Mouse (Mus musculus) CH12F3 (cell line): ENCODE results near the gene Vasp.

Experiments
- in situ Hi-C: fragments of 300-500 bp; cut with MboI; formaldehyde crosslinking; loops from 2 replicates; pipeline ENCODE4 v1.14.3; 2020; ENCODE audit warnings: low sequenced_read_pairs

The Vasp gene

DNA sequence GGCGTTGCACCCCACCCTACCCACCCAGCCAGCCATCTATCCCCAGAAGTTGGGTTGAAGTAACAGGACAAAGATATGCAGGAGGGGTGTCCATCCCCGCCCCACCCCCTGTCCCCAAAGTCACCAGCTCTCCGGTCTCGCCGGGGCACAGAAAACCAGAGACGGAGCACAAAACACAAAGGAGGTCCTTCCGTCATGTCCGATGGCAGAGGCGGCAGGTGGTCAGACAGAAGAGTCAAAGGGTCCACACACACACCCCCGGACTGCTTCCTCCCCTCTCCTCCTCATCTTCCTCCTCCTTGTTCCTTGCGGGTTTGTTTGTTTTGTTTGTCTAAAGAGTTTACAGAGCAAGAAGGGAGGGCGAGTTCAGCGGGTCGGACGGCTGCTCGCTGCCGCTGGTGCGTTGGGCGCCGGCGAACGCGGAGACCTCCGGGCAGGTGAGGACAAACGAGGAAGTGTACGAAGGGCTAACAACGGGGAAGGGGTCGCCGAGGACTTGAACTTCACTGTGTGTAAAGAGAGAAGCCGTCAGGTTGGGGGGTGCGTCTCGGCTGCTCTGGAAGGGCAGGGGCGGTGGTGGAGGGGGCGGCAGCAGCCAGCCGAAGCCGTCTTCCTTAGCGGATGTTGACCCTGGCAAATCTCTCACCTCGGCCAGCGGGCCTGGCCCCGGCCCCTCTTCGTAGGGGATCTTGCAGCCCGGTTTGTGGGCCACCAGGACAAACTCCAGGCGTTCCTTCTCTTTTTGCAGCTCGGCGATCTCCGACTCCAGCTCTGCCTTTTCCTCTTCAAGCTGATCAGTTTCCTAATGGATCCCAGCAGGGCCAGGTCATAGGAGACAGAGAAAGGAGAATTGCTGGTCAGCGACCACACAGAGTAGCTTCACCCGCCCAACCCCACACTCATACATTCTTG lies 33.1 kb upstream of the Vasp start:
- in situ Hi-C loops, result loop anchor here (5.0 kb wide), 1 partner anchor 38 kb away; the partner anchor contains the start of gene Ercc1

GRCm38 (mm10) chr7:19303770-19304169 lies 32.2 kb upstream of the Vasp start:
- in situ Hi-C loops, result no loop called here

DNA sequence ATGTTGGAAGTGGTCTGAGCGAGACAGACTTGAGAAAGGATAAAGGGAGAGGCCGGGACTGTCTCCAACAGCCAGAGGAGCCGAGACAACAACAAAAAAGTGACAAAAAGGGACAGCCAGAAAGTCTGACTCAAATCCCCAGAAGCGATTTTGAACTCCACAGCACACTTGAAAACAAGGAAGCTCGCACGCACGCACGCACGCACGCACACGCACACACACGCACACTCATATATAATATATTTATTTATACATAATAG lies 31.4 kb upstream of the Vasp start:
- in situ Hi-C loops, result no loop called here

- in situ Hi-C loops, result no loop called here
Measured at GRCm38 (mm10) chr7:19302264-19303045, 30.8 kb upstream of the Vasp start.

- in situ Hi-C loops, result no loop called here
Measured at GRCm38 (mm10) chr7:19301461-19302263, 30.0 kb upstream of the Vasp start.

DNA sequence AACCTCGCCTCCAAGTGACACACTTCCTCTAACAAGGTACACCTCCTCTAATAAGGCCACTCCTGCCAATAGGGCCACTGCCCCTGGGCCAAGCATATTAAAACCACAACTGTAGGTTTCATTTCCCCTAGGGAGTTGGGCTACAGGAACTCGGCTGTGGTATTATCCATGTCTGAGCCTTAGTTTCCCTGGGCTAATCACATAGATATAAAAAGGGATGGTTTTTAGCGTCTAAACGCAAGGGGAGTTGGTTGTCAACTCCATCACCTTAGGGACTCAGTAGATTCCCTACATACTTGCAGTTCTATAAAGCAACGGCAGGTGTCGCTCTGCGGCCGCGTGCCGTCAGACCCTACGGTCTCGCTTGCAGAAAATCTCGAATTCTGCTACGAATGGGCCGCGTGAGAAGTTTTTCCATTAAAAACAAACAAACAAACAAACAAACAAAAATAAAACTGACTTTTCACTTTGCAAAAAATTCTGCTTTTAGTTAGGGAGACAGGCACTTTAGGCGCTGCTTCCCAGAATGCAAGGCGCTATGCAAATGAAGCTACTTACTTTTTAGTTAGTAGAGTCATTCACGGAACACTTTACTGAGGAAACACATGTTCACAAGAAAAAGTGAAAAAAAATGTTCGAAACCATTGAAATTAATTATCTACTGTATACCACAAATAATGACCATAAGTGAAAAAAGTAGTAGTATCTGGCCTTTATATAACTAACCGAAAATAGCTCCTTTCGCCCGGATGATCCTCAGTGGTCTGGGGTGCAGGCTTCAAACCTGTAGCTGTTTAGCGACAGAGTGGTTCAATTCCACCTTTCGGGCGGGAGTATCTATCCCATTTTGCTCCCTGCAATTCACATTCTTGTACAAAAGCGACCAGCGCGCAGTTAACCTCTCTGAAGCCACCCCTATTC lies 29.1 kb upstream of the Vasp start:
- in situ Hi-C loops, result no loop called here

DNA sequence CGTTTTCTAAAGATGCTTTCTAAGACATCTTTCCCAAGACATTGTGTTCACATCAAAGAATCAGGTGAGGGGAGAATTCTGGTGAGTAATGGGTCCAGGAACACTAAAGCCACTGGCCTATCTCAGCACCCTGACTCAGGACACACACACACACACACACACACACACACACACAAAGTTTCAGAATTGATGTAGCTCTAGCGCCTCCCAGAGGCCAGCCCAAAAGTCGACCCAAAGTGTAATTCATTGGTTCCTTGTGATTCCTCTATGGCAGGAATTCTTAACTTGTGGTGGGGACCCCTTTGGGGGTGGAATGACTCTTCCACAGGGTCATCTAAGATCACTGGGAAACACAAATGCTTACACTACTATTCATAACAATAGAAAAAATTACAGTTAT lies 27.6 kb upstream of the Vasp start:
- in situ Hi-C loops, result no loop called here

DNA sequence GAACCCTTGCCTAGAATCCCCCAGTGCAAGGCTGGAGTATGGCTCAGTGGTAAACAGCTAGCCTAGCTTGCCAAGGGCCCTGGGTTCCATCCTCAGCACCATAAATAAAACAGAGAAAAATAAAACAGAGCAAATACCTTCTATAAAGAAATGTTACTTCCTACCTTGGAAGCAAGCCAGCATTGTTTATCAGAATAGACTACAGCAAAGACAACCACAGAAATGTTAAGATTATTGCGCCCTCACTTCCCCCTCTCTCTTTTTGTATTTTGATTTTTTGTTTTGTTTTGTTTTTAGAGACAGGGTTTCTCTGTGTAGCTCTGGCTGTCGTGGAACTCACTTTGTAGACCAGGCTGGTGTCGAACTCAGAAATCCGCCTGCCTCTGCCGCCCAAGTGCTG lies 26.2 kb upstream of the Vasp start:
- in situ Hi-C loops, result no loop called here

DNA sequence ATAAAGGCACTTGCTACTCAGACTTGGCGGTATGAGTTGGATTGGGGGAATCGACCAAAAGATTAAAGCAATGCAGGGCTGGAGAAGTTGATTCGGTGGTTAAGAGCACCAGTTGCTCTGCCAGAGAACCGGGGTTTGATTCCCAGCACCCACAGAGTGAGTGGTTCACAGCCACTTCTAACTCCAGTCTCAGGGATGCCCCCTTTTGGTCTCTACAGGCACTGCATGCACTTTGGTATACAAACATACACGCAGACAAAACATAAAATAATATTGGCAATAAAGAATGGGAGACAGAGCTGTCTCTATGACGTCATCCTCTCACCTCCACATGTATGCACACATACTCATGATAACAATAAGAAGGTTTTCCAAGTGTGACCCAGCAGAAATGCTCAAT lies 25.4 kb upstream of the Vasp start:
- in situ Hi-C loops, result no loop called here

- in situ Hi-C loops, result no loop called here
Measured at GRCm38 (mm10) chr7:19295503-19296185, 24.0 kb upstream of the Vasp start.

- in situ Hi-C loops, result no loop called here
Measured at GRCm38 (mm10) chr7:19290969-19291596, 19.5 kb upstream of the Vasp start.

DNA sequence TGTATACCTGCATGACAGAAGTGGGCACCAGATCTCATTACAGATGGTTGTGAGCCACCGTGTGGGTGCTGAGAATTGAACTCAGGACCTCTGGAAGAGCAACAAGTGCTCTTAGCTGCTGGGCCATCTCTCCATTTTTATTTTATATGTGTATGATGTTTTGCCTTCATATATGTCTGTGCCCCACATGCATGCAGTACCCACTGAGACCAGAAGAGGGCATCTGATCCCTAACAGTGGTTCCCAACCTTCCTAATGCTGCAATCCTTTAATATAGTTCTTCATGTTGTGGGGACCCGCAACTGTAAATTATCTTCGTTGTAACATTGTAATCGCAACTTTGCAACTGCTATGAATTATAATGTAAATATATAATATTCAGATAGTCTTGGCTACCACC lies 13.1 kb upstream of the Vasp start:
- in situ Hi-C loops, result loop anchor here (5.0 to 10.0 kb wide), 2 partner anchors 67 to 90 kb away; no protein-coding TSS in a partner anchor

DNA sequence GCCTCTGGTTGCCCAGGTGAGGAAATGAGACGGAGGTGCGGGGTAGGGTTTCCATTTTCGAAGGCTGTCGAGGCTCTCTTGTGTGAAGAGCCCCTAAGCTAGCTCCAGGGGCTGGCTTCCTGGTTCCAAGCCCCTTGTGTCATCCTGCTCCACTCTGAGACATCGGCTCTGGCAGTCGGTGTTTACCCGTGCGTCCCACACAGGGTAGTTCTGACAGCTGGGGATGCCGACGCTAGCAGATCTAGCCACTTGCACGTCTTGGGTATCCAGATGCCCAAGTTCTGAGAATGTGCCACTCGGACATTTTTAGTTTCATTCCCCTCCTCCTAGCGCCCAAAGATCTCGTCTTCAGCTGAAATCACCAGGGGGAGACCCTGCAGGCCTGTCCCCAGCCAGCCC lies 11.8 kb upstream of the Vasp start:
- in situ Hi-C loops, result loop anchor here (5.0 to 10.0 kb wide), 2 partner anchors 66 to 89 kb away; no protein-coding TSS in a partner anchor

DNA sequence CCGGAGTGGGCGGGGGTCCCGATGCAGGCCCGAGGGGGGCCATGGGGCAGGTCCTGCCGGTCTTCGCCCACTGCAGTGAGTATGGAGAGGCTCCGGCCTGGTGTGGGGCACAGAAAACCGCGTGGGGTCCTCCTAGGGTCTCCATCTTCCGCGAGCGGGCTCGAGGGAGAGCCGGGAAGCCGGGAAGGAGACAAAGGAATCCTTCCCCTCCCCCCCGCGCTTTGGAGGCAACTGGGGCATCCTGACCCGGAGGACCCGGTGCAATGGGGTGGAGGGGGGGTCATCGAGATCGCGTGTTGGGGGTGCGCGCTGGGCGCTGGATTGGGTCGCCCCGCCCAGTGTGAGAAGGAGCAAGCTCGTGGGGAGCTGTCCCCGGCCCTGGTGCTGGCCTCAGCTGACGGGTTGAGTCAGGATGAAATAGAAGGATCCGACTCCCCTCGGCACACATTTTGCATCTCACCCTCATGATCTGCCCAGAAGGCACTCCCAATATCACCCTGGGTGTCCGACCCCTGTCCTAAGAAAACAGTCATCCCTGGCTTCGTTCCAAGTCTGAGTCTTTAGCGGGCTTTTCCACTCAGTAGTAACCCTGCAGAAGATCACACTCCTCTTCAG lies 11.3 kb upstream of the Vasp start:
- in situ Hi-C loops, result loop anchor here (5.0 to 10.0 kb wide), 2 partner anchors 66 to 88 kb away; no protein-coding TSS in a partner anchor

DNA sequence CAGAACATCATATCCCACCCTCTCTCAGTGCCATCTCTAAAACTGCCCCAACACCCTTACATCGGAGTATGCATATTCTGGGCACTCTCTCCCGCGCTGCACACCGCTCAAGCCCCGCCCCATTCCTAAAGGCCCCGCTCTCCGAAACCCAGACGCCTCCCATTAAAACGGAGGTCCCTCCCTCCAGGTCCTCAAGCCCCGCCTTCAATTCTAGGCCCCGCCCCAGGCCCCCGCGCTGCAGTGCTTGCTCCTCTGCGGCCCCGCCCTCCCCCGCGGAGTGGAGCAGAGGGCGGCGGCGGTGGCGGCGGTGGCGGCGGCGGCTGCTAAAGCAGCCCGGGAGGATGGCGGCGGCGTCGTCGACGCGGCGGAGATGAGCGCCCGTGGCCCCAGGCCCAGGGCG lies 10.8 kb upstream of the Vasp start, which contains the start of gene Rtn2:
TSS of gene Rtn2 (plus strand) at position 240 of the 400 bp plus-strand sequence.
- in situ Hi-C loops, result loop anchor here (5.0 to 10.0 kb wide), 2 partner anchors 65 to 88 kb away; no protein-coding TSS in a partner anchor

DNA sequence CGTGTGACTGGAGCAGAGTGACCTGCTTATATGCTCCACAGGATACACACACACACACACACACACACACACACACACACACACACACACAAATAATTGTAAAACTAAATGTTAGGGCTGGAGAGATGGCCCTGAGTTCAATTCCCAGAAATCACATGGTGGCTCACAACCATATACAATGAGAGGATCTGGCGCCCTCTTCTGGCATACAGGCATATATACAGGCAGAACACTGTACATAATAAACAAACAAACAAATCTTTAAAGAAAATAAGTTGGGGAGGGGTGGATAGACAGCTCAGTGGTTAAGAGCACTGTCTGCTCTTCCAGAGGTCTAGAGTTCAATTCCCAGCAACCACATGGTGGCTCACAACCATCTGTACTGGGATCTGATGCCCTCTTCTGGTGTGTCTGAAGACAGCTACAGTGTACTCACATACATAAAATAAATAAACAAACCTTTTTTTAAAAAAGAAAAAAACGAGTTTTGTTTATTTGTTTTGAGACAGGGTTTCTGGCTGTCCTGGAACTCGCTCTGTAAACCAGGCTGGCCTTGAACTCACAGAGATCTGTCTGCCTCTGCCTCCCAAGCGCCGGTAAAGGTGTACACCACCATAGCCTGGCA lies 10.2 kb upstream of the Vasp start:
- in situ Hi-C loops, result loop anchor here (5.0 to 10.0 kb wide), 2 partner anchors 64 to 87 kb away; no protein-coding TSS in a partner anchor

GRCm38 (mm10) chr7:19279581-19280114 lies 8.0 kb upstream of the Vasp start, which contains the start of gene Ppm1n:
TSS of gene Ppm1n (minus strand) at chr7:19280064.
- in situ Hi-C loops, result loop anchor here (5.0 to 10.0 kb wide), 3 partner anchors 62 to 105 kb away; partner anchors contain the start of gene Eml2
